Mouse (Mus musculus) common myeloid progenitor, adult 5-6 weeks (primary cell): ENCODE data around the gene Bgn. TPM values are rescaled to one million over a fixed set of nuclear protein-coding genes. Genes with fewer than 3 reads are reported as not detected.

Experiments used
- total RNA-seq: library from RNA; stranded (forward); fragments of 200-1000, 187-1606 nt; gene quantifications from 2 replicates; pipeline ENCODE4 v1.2.3, GENCODE M21; 2017

Gene Bgn
- total RNA-seq, 1 experiment from 2014 or later: 0.59 TPM

Other genes starting within 250 kb of the Bgn start
- 5.8 and 6.2 TPM in 2 replicates for gene Xlr4c, start 240.5 kb upstream of the Bgn start, total RNA-seq
- not detected in 2 replicates for gene Xlr3c, start 218.2 kb upstream of the Bgn start, total RNA-seq
- gene Xlr5a, start 190.6 kb upstream of the Bgn start, total RNA-seq: not detected in 2 replicates
- gene Xlr5c, start 190.6 kb upstream of the Bgn start, total RNA-seq: not detected in 2 replicates
- gene Gm45015, start 146.8 kb upstream of the Bgn start, total RNA-seq: not detected in 2 replicates
- gene Zfp275, start 141.0 kb upstream of the Bgn start, total RNA-seq: 9.8 and 10.1 TPM in 2 replicates
- gene Gm18336, start 84.9 kb upstream of the Bgn start, total RNA-seq: not detected in 2 replicates
- not detected in 2 replicates for gene Zfp92, start 72.5 kb upstream of the Bgn start, total RNA-seq
- not detected in 2 replicates for gene Trex2, start 48.3 kb upstream of the Bgn start, total RNA-seq
- 46.3 and 111 TPM in 2 replicates for gene Haus7, start 24.6 kb upstream of the Bgn start, total RNA-seq
- not detected in 2 replicates for gene Atp2b3, start 19.5 kb downstream of the Bgn start, total RNA-seq
- gene Dusp9, start 155.8 kb downstream of the Bgn start, total RNA-seq: 0.78 and 1.0 TPM in 2 replicates
- gene Pnck, start 176.5 kb downstream of the Bgn start, total RNA-seq: 0.18 and 2.0 TPM in 2 replicates
- gene Slc6a8, start 189.5 kb downstream of the Bgn start, total RNA-seq: 0.15 and 0.50 TPM in 2 replicates
- 169 and 218 TPM in 2 replicates for gene Bcap31, start 232.6 kb downstream of the Bgn start, total RNA-seq
- 12.0 and 16.9 TPM in 2 replicates for gene Abcd1, start 233.0 kb downstream of the Bgn start, total RNA-seq